Mouse (Mus musculus) right cerebral cortex, adult 18-20 months (tissue): Measurements from ENCODE around the gene Kdm2a.
"Not testable (repeated sequence)": the region's sequence is repeated elsewhere in the genome, so short reads cannot be mapped to it uniquely, and the experiment has no call there.

ENCODE experiments used
- DNase-seq: peaks from one replicate; pipeline ENCODE4 v3.0.0; 2022; ENCODE audit warnings: mixed read lengths

The Kdm2a gene

DNA sequence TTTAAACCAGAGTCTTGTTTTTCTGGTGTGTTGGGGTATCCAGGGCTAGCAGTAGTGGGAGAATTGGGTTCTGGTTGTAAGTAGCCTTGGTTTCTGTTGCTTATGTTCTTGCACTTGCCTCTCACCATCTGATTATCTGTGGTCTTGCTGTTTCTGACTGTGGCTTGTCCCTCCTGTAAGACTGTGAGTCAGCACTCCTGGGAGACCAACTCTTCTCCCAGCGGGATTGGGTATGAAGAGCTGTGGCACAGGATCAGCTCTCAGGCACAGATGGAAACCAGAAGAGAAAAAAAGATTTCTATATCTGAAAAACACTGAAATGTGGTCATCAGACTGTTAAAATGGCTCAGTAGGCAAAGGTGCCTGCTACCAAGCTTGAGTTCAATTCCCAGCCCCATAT lies 16.5 kb upstream of the Kdm2a start:
- no peak for DNase-seq

GRCm38 (mm10) chr19:4409062-4409461 lies 11.0 kb upstream of the Kdm2a start:
- no peak for DNase-seq

DNA sequence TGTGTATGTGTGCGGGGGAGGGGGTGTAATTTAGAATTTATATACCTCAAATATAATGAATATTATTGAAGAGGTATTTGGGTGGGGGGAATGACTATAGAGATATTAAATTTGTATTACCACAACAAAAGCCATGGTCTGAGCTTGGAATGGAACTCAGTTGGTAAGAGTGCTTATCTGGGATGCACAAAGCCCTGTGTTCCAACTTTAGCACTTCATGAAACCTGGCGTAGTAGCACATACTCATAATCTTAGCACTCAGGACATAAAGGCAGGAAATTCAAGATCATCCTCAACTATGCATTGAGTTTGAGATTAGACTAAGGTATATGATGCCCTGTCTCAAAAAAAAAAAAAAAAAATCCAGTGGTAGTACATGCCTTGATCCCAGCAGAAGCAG lies 6.8 kb upstream of the Kdm2a start:
- no peak for DNase-seq

- DNase-seq = no peak
These were observed 874 bp upstream of the Kdm2a start for GRCm38 (mm10) chr19:4398959-4399358.

DNA sequence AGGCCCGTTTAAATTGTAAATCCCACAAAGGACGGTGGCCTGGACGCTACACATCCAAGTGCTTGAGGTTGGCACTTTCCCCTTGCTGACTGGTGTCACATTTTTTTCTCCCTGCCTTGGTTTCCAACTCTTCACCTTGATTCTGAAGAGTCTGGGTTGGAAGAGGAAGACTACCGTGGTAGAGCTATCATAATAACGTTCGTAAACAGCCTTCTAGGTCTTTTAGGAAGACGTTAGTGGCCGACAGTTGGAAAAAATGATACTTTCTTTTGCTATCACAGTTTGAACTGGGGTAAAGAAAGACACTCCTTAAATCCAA lies 504 bp upstream of the Kdm2a start:
- no peak for DNase-seq

- peak; percentile 95 for DNase-seq
These were observed 887 bp downstream of the Kdm2a start for GRCm38 (mm10) chr19:4396998-4397797.

DNA sequence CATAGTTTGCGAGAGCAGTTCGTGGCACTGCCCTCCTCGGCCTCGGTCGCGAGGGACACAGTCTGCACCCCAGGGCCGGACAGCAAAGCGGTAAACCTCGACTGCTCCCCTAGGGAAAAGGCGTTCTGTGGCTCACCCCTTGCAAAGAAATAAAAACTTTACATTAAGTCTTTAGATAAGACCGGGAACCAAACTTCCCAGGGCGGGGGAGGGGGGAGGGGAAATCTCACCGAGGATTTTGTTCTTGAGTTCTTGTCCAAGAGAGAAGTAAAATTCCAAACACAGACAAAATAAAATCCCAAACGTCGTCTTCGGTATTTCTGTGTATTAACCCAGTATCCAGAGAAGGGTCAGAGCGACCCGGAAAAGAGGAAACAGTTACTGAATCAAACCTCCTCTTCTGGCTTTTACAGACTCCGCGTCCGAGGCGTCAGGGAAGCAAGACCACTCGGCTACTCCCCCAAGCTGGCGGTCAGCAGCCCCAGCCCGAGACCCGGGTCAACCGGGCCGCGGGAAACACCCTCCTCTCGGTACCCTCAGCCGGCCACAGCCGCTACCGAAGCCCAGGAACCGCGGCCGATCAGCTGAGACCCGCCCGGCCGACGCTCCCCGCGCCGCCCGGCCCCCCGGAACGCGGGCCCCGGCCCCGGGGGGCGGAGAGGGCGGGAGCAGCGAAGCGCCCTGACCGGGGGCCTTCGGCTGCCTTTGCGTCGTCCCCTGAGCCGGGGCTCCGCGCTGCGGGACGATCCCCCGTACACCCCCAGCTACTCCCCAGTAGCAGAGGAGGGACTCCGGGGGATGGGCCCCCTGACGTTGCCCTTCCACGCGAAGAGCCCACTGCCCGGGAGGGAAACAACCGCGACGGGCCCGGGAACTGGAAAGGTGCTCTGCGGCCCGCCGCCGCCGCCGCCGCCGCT lies 1.7 kb downstream of the Kdm2a start:
- DNase-seq = peak; percentile 21

GRCm38 (mm10) chr19:4387276-4387675 lies 10.8 kb downstream of the Kdm2a start:
- no peak for DNase-seq

- no peak for DNase-seq
These were observed 13.1 kb downstream of the Kdm2a start for GRCm38 (mm10) chr19:4385026-4385425.

GRCm38 (mm10) chr19:4384322-4384721 lies 13.8 kb downstream of the Kdm2a start:
- no peak for DNase-seq

DNA sequence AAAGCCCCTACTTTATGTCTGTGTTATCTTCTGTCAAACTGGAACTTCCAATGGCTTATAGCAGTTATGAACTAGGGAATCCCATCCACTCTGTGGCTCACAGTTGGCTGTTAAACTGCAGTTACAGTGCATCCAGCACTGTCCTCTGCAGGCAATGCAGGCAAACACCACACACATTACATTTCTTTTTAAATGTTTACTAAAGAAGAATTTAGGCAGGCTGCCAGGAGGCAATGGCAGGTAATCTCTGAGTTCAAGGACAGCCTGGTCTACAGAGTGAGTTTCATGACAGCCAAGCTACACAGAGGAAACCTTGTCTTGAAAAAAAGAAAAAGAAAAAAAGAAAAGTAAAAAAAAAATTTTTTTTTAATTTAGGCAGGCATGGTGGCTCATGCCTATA lies 14.8 kb downstream of the Kdm2a start:
- no peak for DNase-seq

- DNase-seq = not testable (repeated sequence)
These were observed 15.8 kb downstream of the Kdm2a start for GRCm38 (mm10) chr19:4382303-4382702.

GRCm38 (mm10) chr19:4370656-4371055 lies 27.4 kb downstream of the Kdm2a start:
- no peak for DNase-seq

GRCm38 (mm10) chr19:4370254-4370653 lies 27.8 kb downstream of the Kdm2a start:
- DNase-seq = no peak

DNA sequence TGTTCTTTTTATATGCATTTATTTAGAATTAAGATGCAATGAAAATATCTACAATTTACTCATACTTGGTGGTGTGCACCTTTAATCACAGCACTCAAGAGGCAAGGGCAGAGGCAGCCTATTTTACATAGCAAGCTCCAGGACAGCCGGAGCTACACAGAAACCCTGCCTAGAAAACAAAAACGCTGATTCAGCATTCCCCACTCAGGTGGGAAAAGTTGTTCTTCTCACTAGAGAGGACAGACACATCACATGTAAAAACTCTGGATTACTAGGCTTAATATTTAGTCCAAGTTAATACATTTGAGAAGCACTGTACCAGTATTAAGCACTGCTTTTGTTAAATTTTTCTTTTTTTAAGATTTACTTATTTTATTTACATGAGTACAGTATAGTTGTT lies 48.6 kb downstream of the Kdm2a start:
- DNase-seq = no peak

DNA sequence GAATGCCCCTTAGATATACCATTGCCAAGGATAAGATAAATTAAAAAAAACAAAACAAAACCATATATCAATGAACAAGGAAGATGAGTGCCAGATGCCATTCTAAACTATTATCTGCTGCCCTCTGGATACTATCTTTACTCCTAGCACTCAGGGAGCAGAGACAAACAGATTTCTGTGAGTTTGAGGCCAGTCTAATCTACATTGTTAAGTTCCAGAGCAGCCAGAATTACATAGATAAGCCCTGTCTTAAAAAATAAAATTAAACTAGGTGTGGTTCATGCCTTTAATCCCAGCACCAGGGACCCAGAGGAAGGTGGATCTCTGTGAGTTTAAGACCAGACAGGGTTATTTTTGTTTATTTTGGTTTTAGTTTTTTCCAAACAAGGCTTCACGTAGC lies 51.6 kb downstream of the Kdm2a start:
- DNase-seq = no peak

- no peak for DNase-seq
These were observed 59.9 kb downstream of the Kdm2a start for GRCm38 (mm10) chr19:4338162-4338561.

DNA sequence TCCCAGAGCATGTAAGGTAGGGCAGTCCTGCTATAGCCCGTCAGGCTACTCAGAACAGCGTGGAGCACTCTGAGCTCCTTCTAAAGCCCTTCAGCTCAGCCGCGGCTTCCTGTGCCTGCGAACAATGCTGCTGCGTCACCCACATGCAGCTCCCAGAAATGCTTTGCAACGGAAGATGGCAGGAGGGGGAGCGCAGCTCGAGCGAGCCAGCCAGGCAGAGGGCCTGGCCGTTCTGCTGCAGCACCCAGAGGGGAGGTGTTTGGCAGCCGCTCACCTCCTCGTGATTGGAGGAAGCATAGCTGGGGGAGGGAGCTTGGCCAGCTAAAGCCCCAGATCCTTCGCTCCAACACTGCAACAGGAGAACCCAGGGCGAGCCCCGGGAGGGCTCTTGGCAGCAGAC lies 64.3 kb downstream of the Kdm2a start:
- DNase-seq = peak; percentile 97

DNA sequence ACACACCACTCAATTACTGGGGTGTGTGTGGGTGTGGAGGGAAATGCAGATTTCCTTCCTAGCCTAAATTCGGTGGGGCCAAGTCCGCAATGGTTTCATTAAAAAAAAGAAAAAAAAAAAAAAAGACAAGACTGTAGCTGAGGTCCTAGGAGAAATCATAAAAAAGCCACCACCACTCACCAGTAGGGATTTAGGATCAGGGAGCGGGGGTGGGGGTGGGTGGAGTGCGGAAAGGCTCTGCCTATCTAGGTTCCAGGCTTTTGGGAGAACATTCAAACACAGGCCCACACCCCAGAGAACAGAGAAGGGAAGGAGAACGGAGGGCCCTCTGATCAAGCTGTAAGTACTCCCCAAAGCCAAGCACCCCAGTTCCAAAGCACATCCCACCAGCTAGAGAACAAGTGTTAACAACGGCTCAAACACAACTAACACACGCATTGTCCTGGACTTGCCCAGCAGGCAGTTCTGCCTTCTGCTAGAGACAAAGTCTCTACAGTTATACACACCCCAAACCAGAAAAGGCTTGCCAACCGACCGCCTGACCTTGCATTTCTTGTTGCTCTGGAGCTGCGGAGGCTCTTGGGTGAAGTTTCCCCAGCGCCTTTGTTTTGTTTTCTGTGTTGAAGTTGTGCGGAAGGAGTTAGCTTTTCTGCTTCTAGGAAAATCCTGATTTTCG lies 64.8 kb downstream of the Kdm2a start:
- peak; percentile 39 for DNase-seq

GRCm38 (mm10) chr19:4332653-4333052 lies 65.4 kb downstream of the Kdm2a start:
- peak; percentile 50 for DNase-seq

DNA sequence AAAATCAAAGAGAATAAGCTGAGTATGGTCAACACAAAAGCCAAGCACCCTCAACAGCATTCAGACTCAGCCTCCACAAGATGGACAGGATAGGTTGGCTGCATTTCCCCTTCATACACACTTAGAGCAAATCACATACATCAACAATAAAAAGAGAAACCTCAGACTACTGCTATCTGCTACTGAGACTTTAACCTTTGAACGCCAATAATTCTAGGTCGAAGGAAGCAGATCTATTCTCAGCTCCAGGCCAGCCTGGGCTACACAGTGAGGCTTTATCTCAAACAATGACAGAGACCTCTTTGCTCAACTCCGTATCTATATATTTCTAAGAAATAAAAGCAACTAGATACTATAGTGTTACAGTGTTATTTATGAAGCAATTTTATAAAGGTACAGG lies 66.8 kb downstream of the Kdm2a start:
- no peak for DNase-seq

- DNase-seq = no peak
These were observed 67.5 kb downstream of the Kdm2a start for GRCm38 (mm10) chr19:4330603-4331002.

GRCm38 (mm10) chr19:4328737-4329304 lies 69.3 kb downstream of the Kdm2a start:
- no peak for DNase-seq
